Mouse (Mus musculus): ENCODE data around the gene Slc25a25.
A peak's percentile ranks its signal among the peaks of the same experiment; 100 is the strongest.

Slc25a25 gene

DNA sequence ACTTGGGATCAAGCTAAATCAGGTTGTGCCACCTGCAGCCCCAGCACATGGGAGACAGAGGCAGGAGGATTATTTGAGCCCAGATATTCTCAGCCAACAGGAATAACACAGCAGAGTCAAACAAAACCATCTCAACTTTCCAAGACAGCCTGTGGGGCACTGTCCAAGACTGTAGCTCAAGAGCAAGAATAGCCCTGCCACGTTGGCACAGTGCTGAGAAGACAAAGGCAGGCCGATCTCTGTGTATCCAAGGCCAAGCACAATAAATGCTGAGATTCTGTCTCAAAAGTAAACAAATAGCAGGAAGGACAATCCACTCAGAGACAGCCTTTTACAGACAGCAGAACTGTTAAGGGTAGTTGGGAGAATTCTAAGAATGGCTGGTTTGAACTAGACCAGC, 11.1 kb downstream of the Slc25a25 start:
- peaks cover 58% of the 10 kb centered on the region for H3K4me1 ChIP-seq (replicated peaks; ENCODE audit: low read depth, low read length)
- no peaks in the 10 kb centered on the region for H3K27me3 ChIP-seq (ENCODE audit: insufficient read depth, low read length)
- H3K36me3 ChIP-seq (ENCODE audit: insufficient read depth, low read length), result peaks cover 25% of the 10 kb centered on the region
- H3K4me3 ChIP-seq (replicated peaks; ENCODE audit: low read length), result no peak overlapping the region
- no peak for TF ChIP-seq CTCF (conservative IDR thresholded peaks at IDR 0.05; ENCODE audit: low read length)
- TF ChIP-seq POU5F1 (IDR thresholded peaks at IDR 0.05; ENCODE audit: borderline replicate concordance, low read length), result no peak
- no peak for TF ChIP-seq NANOG (IDR thresholded peaks at IDR 0.05; ENCODE audit: borderline replicate concordance, low read length)
- H3K9me3 ChIP-seq (ENCODE audit: low read length), result no peaks in the 10 kb centered on the region

- Histone ChIP-seq H3K4me3 (replicated peaks; ENCODE audit: low read length) (no peak overlapping the region), H3K9me3 (ENCODE audit: low read length) (no peaks in the 10 kb centered on the region), H3K4me1 (replicated peaks; ENCODE audit: low read depth, low read length) (peaks cover 58% of the 10 kb centered on the region), H3K27me3 (ENCODE audit: insufficient read depth, low read length) (no peaks in the 10 kb centered on the region), H3K36me3 (ENCODE audit: insufficient read depth, low read length) (peaks cover 15% of the 10 kb centered on the region)
- TF ChIP-seq NANOG (IDR thresholded peaks at IDR 0.05; ENCODE audit: borderline replicate concordance, low read length), result no peak
- TF ChIP-seq CTCF (conservative IDR thresholded peaks at IDR 0.05; ENCODE audit: low read length), result no peak
- no peak for TF ChIP-seq POU5F1 (IDR thresholded peaks at IDR 0.05; ENCODE audit: borderline replicate concordance, low read length)
Observed at GRCm38 (mm10) chr2:32439177-32439576, 12.1 kb downstream of the Slc25a25 start.

DNA sequence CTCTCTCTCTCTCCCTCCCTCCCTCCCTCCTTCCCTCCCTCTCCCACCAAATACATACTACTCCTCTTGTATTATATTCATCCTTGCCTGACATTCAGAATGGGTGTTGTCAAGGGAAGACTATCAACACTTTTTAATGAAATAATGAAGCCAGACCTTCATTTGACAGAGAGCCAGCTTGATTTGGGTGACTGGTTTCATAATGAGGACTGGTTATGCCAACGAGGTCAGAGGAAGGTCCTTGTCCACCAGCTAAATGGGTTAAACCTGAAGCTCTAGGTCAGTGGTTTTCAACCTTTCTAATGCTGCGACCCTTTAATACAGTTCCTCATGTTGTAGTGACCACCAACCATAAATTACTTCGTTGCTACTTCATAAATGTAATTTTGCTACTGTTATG, 12.5 kb downstream of the Slc25a25 start:
- Histone ChIP-seq H3K36me3 (ENCODE audit: insufficient read depth, low read length) (peaks cover 11% of the 10 kb centered on the region), H3K9me3 (ENCODE audit: low read length) (no peaks in the 10 kb centered on the region), H3K4me3 (replicated peaks; ENCODE audit: low read length) (no peak overlapping the region), H3K4me1 (replicated peaks; ENCODE audit: low read depth, low read length) (peaks cover 56% of the 10 kb centered on the region), H3K27me3 (ENCODE audit: insufficient read depth, low read length) (no peaks in the 10 kb centered on the region)
- TF ChIP-seq CTCF (conservative IDR thresholded peaks at IDR 0.05; ENCODE audit: low read length), result no peak
- no peak for TF ChIP-seq POU5F1 (IDR thresholded peaks at IDR 0.05; ENCODE audit: borderline replicate concordance, low read length)
- no peak for TF ChIP-seq NANOG (IDR thresholded peaks at IDR 0.05; ENCODE audit: borderline replicate concordance, low read length)

DNA sequence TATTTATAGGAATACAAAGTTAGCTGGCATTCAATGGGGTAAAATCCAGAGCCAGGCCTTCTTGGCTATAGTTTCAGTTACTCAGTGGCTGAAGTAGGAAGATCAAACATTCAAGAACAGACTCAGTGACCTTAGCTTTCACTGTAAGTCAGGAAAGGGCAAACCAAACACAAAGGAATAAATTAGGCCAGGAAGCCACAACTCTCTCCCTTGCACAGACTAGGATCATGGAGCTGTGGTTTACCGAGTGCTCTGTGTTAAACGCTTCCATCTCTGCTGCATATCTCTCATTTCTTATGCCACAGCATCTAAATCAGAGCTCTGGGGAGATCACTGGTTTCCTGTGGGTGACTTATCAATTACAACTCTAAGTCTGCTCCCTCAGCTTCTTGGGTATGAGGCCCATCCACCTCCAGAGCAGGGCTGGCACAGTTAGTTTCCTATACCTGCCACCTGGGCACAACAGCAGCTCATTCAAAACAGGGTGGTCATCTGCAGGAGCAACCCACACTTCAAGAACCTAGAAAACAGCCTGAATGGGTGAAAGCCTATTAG, 13.6 kb downstream of the Slc25a25 start:
- H3K27me3 ChIP-seq (ENCODE audit: insufficient read depth, low read length), result no peaks in the 10 kb centered on the region
- no peaks in the 10 kb centered on the region for H3K9me3 ChIP-seq (ENCODE audit: low read length)
- H3K4me3 ChIP-seq (replicated peaks; ENCODE audit: low read length), result no peak overlapping the region
- TF ChIP-seq CTCF (conservative IDR thresholded peaks at IDR 0.05; ENCODE audit: low read length) (no peak), POU5F1 (IDR thresholded peaks at IDR 0.05; ENCODE audit: borderline replicate concordance, low read length) (no peak), NANOG (IDR thresholded peaks at IDR 0.05; ENCODE audit: borderline replicate concordance, low read length) (no peak)
- peaks cover 15% of the 10 kb centered on the region for H3K36me3 ChIP-seq (ENCODE audit: insufficient read depth, low read length)
- H3K4me1 ChIP-seq (replicated peaks; ENCODE audit: low read depth, low read length), result peaks cover 51% of the 10 kb centered on the region

- no peak overlapping the region for H3K4me3 ChIP-seq (replicated peaks; ENCODE audit: low read length)
- TF ChIP-seq NANOG (IDR thresholded peaks at IDR 0.05; ENCODE audit: borderline replicate concordance, low read length) (no peak), POU5F1 (IDR thresholded peaks at IDR 0.05; ENCODE audit: borderline replicate concordance, low read length) (no peak), CTCF (conservative IDR thresholded peaks at IDR 0.05; ENCODE audit: low read length) (no peak)
- peaks cover 47% of the 10 kb centered on the region for H3K4me1 ChIP-seq (replicated peaks; ENCODE audit: low read depth, low read length)
- no peaks in the 10 kb centered on the region for H3K27me3 ChIP-seq (ENCODE audit: insufficient read depth, low read length)
- H3K9me3 ChIP-seq (ENCODE audit: low read length), result no peaks in the 10 kb centered on the region
- H3K36me3 ChIP-seq (ENCODE audit: insufficient read depth, low read length), result peaks cover 15% of the 10 kb centered on the region
Observed at GRCm38 (mm10) chr2:32436686-32437372, 14.4 kb downstream of the Slc25a25 start.

- peaks cover 12% of the 10 kb centered on the region; the same call in 1 of the 2 replicates for H3K36me3 ChIP-seq (ENCODE audit: insufficient read depth, low read length)
- H3K4me1 ChIP-seq (replicated peaks; ENCODE audit: low read depth, low read length), result peaks cover 48% of the 10 kb centered on the region
- H3K9me3 ChIP-seq (ENCODE audit: low read length), result no peaks in the 10 kb centered on the region
- no peak for TF ChIP-seq CTCF (conservative IDR thresholded peaks at IDR 0.05; ENCODE audit: low read length)
- TF ChIP-seq NANOG (IDR thresholded peaks at IDR 0.05; ENCODE audit: borderline replicate concordance, low read length), result no peak
- no peak for TF ChIP-seq POU5F1 (IDR thresholded peaks at IDR 0.05; ENCODE audit: borderline replicate concordance, low read length)
- H3K27me3 ChIP-seq (ENCODE audit: insufficient read depth, low read length), result no peaks in the 10 kb centered on the region
- H3K4me3 ChIP-seq (replicated peaks; ENCODE audit: low read length), result peak overlapping the region; percentile 54
Observed at GRCm38 (mm10) chr2:32430701-32431676, 20.3 kb downstream of the Slc25a25 start.

DNA sequence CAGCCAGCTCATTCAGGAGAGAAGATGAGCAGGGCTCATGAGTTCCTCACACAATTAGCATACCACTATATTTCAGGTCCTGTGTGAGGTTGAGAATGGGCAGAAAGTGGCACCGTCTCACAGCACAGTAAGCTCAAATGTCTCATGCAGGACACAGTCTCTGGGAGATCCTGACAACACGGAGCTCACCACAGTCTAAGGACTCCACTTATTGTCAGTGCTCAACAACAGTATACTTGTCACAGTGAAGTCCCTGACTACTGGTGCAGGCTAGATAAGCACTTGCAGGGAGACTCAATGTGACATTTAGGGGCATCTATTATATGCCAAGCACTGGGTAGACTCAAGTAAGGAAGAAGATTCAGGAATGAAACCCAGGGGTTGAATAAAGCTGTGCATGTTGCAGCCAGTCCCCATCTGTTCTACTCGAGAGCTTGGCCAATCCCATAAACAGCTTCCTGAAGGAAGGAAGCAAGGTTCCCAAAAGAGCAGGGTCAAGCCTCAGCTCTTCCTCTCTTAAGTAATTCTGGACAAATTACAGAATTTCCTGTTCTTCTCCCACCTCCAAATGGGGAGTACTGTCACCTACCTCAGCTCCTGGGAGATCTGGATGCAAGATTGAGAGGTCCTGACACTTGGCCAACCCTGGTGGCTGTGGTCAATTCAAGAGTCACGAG, 21.9 kb downstream of the Slc25a25 start:
- Histone ChIP-seq H3K36me3 (ENCODE audit: insufficient read depth, low read length) (peaks cover 12% of the 10 kb centered on the region; the same call in 1 of the 2 replicates), H3K27me3 (ENCODE audit: insufficient read depth, low read length) (no peaks in the 10 kb centered on the region), H3K9me3 (ENCODE audit: low read length) (no peaks in the 10 kb centered on the region), H3K4me3 (replicated peaks; ENCODE audit: low read length) (no peak overlapping the region), H3K4me1 (replicated peaks; ENCODE audit: low read depth, low read length) (peaks cover 57% of the 10 kb centered on the region)
- TF ChIP-seq POU5F1 (IDR thresholded peaks at IDR 0.05; ENCODE audit: borderline replicate concordance, low read length), result no peak
- TF ChIP-seq CTCF (conservative IDR thresholded peaks at IDR 0.05; ENCODE audit: low read length), result no peak
- TF ChIP-seq NANOG (IDR thresholded peaks at IDR 0.05; ENCODE audit: borderline replicate concordance, low read length), result no peak

Measured in E14TG2a.4 (cell line).